Mouse (Mus musculus) heart, postnatal 36 days (tissue): ENCODE measurements around the gene Il27ra. TPM values are rescaled to one million over a fixed set of nuclear protein-coding genes. Genes with fewer than 3 reads are reported as not detected.

Experiments used
- microRNA-seq, 2 experiments: library from miRNA; unstranded; fragments of <30 nt; microRNA quantifications; one replicate each; pipeline ENCODE4 v1.2.0; 2021; ENCODE audit warnings: borderline number of aligned reads in 2 of 2
- total RNA-seq, 2 experiments: library from RNA; stranded (reverse); gene quantifications; 2 replicates each; pipeline ENCODE4 v1.2.3; 2021

Gene Il27ra
- total RNA-seq, 2 experiments from 2014 or later, result 3.0 to 3.1 TPM

Small RNA genes lying within 50 kb of the gene (microRNA-seq; reads per million reads assigned to microRNA genes)
- gene Mir1199 (5.1 to 7.4 reads per million in 2 experiments), gene Mir709 (0 reads per million in 2 experiments), gene Mir8111 (7.9 to 9.4 reads per million in 2 experiments)

Other genes starting within 250 kb of the Il27ra start
- 10 to 100 TPM; 13.9 to 15.0 TPM for gene Adgrl1, start 142.5 kb downstream of the Il27ra start, total RNA-seq
- under 1 TPM; 0.92 to 0.95 TPM for gene Gm10644, start 87.4 kb downstream of the Il27ra start, total RNA-seq
- gene Asf1b, start 87.1 kb downstream of the Il27ra start, total RNA-seq, result 1 to 10 TPM; 1.2 to 2.4 TPM
- 100 to 1,000 TPM; 336 to 360 TPM for gene Prkaca, start 69.6 kb downstream of the Il27ra start, total RNA-seq
- 10 to 100 TPM; 27.3 to 33.1 TPM for gene Samd1, start 44.9 kb downstream of the Il27ra start, total RNA-seq
- gene 1700067K01Rik, start 41.1 kb downstream of the Il27ra start, total RNA-seq, result not detected
- 1 to 10 TPM; 2.6 to 3.4 TPM for gene 2210011C24Rik, start 30.4 kb downstream of the Il27ra start, total RNA-seq
- gene Palm3, start 21.1 kb downstream of the Il27ra start, total RNA-seq, result under 1 TPM; 0.11 to 0.87 TPM
- not detected for gene Rln3, start 2.4 kb upstream of the Il27ra start, total RNA-seq
- gene Gm10643, start 22.5 kb upstream of the Il27ra start, total RNA-seq, result 1 to 10 TPM; 4.1 to 4.5 TPM
- 10 to 100 TPM; 11.0 to 12.3 TPM for gene Rfx1, start 24.2 kb upstream of the Il27ra start, total RNA-seq
- 1 to 10 TPM; 8.1 to 8.2 TPM for gene Dcaf15, start 62.2 kb upstream of the Il27ra start, total RNA-seq
- gene Podnl1, start 83.4 kb upstream of the Il27ra start, total RNA-seq, result not detected
- gene Cc2d1a, start 105.3 kb upstream of the Il27ra start, total RNA-seq, result 10 to 100 TPM; 14.5 to 15.8 TPM
- gene 4930432K21Rik, start 105.4 kb upstream of the Il27ra start, total RNA-seq, result under 1 TPM in 1 of 2 experiments, not detected in 1; 0.36 TPM
- gene Nanos3, start 142.6 kb upstream of the Il27ra start, total RNA-seq, result under 1 TPM; 0.80 to 0.95 TPM
- gene Zswim4, start 194.5 kb upstream of the Il27ra start, total RNA-seq, result 10 to 100 TPM in 1 of 2 experiments, 1 to 10 TPM in 1; 9.5 to 11.0 TPM
- gene D8Ertd738e, start 207.1 kb upstream of the Il27ra start, total RNA-seq, result 100 to 1,000 TPM; 231 to 232 TPM
- gene Mri1, start 214.7 kb upstream of the Il27ra start, total RNA-seq, result 10 to 100 TPM; 10.1 to 12.3 TPM
- gene Ccdc130, start 227.8 kb upstream of the Il27ra start, total RNA-seq, result 10 to 100 TPM in 1 of 2 experiments, 1 to 10 TPM in 1; 7.5 to 11.0 TPM